Mouse (Mus musculus): Measurements from ENCODE around the gene Klhl29.

Gene Klhl29

DNA sequence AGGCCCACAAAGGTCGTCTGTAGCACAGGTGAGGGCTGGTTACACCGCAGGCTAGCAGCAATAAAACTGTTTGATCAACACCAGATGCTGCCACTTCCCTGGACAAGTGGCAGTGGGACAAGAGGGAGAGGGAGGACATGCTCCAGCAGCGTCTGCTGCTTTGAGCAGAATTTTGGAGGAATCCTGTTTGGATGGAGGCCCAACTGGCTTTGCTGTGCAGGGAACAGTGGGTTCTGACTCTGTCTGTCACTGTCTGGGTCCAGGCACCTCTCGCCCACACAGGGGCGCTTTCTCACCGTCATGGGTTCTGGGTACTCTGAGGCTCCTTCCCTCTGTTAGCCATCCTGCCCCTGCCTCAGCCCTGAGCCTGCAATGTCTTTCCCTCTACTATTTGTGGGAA is 209.3 kb downstream of the Klhl29 start:
- no peak for DNase-seq

DNA sequence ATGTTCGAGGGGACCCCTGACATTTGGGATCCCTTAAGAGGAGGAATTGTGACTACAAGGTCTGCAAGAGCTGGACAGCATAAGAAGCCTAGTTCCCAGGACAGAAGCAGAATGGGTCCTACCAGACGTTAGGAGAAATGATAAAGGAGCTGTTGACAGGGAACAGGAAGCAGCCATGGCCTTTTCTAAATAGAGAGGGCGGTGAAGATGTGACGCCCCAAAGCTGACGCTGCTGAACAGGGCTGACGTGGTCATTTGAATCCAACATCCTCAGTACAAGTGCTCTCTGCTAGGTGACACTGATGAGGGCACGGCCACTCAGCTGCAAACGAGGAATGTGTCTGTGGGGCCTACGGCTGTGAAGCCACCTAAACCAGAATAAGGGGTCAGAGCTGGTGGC is 210.1 kb downstream of the Klhl29 start:
- DNase-seq: no peak

GRCm38 (mm10) chr12:5162672-5163071 is 212.8 kb downstream of the Klhl29 start:
- DNase-seq: peak; percentile 68

DNA sequence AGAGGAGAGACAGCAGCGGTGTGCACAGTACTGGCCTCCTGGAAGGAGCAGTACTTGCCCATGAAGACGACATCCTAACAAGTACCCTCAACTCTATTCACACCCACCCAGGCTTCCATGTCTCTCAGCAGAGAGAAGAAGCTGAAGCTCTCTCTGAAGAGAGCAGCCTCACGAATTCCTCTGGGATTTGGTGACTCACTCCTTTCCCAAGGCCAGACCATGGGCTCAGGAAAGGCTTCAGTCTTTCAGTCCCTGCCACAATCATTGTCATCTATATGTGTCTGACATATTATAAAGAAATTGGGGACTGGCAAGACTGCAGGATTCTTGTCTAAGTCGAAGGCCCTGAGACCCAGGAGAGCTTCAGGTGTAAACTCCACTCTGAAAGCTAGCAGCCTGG is 213.9 kb downstream of the Klhl29 start:
- no peak for DNase-seq

DNA sequence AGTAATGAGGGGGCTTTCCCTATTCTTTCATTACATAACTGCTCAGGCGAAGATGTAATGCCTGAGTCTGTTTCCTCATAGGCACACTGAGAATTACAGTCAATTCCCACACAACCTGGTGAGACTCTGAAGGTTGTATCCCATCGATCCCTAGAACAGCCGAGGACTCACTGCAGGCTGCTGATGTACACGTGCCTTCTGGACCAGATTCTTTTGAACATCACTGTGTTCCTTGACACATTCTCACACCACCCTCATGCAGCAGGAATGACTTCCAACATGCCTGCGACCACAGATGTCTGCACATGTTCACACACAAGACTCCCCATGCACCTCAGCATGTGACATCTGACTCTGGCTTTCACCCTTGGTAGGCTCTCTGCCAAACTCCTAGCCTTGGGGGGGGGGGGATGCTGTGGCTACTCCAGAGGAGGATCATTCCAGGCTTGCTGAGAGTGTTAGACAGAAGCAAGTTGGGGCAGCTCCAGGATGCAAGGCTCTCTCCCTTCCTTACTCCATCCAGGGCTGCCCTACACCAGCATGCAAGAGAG is 217.5 kb downstream of the Klhl29 start:
- DNase-seq: no peak

DNA sequence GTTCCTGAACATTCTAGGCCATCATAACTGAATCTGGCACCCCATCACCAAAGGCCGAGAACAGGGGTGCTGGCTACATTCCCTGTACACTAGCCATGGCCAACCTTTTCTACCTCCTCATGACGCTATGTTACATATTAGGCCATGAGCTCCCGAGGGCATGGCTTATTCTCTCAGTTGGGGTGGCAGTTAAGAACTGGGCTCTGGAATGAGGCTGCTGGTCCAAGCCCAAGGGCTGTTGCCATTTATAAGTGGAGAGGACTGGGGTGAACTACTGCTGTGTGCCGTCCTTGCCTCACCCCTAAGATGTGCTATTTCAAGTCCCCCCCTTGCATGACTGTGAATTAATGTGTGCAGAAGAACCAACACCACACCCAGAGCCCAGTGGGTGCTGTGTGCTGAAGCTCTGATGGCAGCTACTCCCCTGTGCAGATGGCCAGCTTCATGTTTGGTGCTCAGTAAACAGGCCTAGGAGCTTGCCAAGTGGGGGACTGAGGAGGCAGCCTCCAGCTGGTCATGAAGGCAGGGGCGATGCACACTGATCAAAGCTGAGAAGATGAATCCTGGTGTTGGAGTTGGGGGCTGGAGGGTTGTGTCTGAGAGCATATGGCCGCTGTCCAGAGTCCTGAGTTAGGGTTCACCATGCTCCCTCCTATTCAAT is 218.3 kb downstream of the Klhl29 start:
- DNase-seq: peak; percentile 85

DNA sequence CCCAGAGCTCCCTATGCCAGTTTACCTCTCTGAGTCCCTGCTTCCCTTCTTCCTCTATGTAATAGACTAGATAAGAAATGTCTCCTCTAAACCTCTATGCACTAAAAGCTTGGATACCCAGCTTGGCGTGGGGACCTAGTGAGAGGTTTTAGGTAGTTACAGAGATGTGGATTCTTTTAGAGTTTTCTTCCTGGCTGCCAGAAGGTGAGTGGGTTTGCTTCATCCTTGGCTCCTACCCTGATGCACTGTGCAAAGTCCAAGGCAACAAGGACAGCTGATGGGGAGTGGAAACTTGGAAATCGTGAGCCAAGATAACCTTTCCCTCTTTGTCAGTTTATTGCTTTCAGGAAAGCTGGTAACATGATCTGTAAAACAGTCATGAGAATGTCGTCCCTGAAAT is 220.3 kb downstream of the Klhl29 start:
- peak; percentile 65 for DNase-seq

GRCm38 (mm10) chr12:5151859-5152258 is 223.6 kb downstream of the Klhl29 start:
- no peak for DNase-seq

DNA sequence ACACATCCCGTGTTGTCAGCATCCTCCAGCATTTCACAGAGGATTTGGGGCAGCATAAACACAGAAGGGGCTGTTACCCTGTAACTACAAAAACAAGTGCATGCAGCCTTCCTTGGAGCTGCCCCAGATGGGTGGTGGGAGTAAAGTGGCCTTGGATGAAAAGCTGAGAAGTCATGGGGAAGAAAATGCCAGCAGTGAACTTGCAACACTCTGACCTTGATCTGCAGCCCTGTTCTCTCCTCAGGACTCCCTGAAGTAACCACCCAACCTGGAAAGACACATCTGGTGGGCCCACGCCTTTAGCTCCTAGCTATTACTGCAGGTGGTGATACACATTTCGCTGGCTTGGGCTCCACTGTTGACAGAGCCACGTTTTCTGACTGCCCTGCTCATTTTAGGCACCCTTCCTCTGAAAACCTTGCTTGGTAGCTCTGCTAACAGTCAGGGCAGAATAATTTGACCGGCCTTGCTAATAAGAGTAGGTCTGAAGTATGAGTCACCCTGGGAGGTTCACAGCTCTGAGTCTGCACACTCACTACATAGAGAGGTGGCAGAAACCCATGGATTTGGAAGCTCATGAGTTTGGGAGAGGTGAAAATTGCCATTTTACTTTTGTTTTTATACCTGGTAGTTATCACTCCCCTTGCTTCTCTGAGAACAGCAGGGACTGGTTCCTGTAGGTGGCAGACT is 228.0 kb downstream of the Klhl29 start:
- DNase-seq: no peak

- DNase-seq: no peak
Measured at GRCm38 (mm10) chr12:5143903-5144781, 231.3 kb downstream of the Klhl29 start.

DNA sequence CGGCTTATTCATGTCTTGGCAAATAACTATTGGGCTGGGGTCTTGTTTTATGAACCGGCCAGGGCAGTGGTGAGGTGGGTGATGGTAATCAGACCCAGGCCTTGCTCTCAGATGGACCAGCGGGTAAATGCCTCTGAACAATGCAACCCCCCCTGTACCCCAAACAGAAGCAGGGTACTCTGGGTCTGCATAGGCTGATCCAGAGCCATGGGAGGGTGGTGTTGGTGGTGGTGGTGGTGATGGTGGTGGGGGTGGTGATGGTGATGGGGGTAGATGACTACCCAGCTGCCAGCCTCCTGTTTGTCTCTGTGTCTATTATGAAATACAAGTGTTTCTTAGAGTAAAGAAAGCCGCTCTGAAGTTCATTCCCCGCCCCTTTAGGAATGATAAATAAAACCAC is 232.3 kb downstream of the Klhl29 start:
- DNase-seq: no peak

GRCm38 (mm10) chr12:5142776-5143175 is 232.7 kb downstream of the Klhl29 start:
- DNase-seq: peak; percentile 86

DNA sequence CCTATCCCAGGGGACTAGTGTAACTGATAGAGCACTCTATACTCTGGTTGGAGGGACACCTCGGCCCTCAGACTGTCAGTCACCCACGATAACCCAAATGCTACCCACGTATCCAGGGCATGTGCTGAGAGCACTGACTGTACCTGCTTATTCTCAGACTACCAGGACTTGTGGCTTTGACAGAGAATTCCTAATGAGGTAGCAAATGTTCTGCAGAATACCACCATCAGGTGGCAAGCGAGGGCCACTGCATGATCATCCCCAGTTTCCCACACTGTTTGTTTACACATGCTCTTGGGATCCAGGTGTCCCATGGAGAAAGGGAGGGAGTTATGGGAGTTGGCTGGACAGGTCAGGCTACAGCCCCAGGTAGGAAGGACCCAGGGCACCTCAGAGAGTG is 234.4 kb downstream of the Klhl29 start:
- no peak for DNase-seq

DNA sequence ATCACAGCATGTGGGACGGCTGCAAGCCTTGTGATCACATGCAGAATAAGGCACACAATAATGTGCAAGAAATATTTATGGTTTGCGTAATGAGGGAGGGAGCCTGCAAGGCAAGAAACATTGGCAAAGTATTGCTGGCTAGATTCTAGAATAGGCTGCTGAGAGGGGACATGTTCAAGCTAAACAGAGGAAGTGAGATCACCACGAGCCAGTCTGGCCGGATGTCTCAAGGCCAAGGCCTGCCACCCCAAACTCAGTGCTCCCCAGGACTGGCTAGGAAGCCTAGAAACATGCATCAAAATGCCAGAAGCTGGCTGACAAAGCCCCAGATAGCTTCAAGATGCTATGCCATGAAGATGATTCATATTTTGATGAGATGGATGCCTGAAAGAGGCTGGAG is 236.2 kb downstream of the Klhl29 start:
- DNase-seq: no peak

DNA sequence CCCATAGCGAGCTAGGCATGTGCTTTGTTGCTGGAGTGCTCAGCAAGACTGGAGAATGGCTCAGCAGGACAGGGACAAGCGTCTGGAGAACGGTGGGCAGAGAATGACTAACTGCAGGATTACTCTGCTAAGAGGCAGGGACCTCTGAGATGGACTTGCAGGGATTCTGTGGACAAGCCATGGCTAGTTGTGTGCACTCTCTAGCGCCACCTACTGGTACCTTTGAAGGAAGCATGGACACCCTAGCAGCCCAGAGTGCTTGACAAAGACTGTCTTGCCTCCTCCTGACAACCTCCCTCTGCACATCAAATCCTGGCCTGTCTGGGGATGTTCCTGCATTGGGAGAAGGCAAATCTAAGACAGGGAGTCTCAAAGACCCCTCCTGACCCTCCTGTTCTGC is 239.2 kb downstream of the Klhl29 start:
- DNase-seq: peak; percentile 68

- no peak for DNase-seq
Measured at GRCm38 (mm10) chr12:5129190-5129589, 246.3 kb downstream of the Klhl29 start.

GRCm38 (mm10) chr12:5125907-5126306 is 249.6 kb downstream of the Klhl29 start:
- DNase-seq: peak; percentile 75

DNA sequence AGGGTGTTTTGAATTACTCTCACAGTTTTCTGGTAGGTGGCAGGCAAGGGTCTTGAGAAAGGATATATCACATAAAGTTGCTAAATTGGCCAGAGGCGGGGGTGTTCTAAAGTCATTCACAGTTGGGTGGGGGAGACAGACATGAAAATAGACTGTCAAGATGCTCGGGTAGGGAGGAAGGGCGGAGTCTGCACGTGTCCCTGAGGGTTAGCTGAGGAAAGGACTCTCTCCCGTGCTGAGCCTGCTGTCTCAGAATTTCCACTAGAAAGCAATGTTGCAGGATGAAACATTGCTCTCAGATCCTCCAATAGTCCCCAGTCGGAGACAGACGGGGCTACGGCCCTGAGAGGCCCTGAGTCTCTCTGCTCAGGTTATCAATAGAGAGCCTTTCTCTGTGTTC is 252.5 kb downstream of the Klhl29 start:
- DNase-seq: peak; percentile 71

DNA sequence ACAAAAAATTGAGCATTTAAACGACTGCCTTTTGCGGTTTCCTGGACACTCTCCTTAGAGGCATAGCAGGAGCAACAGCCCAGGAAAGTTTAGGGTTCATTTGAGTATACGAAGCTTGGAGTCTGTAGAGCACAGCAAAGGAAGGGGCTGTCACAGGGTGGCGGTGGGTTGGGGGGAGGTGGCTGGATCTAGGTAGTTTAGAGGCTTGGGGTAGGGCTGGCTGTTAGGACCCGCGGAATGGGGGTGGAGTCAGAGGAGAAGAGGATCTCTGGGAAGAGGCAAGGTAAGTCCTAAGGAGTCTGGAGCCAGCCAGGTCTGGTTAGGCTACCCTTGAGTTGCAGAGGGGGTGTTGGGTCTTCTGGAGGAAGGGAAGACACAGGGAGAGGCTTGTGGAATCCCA is 255.2 kb downstream of the Klhl29 start:
- DNase-seq: no peak

DNA sequence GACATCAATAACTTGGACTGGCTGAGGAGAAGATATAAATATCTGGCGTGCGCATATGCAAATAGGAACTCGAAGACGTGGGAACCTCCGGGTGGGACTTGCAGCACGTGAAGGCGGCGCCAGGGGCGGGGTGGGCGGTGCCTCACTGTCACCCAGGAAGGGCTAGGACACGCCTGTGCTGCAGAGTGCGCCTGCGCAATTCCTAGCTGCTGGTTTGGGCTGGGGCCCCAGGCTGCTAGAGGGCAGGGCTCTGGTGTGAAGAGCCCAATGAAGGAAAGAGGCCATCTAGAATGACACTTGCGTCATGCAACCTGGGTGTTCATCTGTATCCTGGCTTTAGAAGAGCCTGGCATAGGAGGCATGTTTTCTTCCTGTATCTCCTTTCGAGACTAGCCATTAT is 255.8 kb downstream of the Klhl29 start:
- peak; percentile 97 for DNase-seq

GRCm38 (mm10) chr12:5119286-5119685 is 256.2 kb downstream of the Klhl29 start:
- DNase-seq: no peak

GRCm38 (mm10) chr12:5116605-5117004 is 258.9 kb downstream of the Klhl29 start:
- no peak for DNase-seq

DNA sequence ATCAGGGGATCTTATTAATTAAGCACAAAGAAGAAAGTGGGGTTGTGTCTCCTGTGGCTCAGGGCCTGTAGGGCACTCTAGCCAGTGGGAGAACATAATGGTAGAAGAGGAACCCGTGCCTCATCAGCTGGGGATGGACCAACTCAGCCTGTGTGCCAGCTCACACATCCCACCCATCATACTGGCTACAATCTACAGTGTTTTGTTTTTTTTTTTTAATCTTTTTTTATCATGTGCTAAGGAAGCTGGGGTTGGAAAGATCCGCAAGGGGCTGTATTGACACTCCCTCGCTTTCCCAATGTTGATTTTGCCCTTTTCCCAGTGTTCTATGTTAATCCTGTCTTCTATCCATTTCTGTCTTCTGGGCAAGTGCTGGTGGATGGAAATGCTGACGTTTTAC is 260.9 kb downstream of the Klhl29 start:
- no peak for DNase-seq

DNA sequence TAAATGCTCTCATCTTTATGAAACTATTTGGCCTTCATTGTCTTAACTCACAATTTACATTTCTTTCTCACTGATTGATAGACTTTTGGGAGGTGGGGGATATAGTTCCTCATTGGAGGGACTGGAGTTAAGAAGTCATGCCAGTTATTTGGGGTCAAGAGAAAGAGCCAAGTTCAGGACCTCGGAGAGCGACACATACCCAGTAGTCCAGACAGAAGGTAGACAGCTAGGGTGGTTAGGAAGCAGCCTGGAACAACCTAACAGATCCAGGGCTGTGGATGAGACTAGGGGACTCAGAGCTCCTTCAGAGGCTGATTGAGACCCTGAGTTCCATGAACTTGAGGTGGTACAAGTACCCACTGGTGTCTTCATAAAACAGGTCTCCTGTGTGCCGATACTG is 264.1 kb downstream of the Klhl29 start:
- no peak for DNase-seq
